Mouse (Mus musculus) G1E (cell line): Measurements from ENCODE around the gene Slc36a2.
"Not testable (repeated sequence)": the region's sequence is repeated elsewhere in the genome, so short reads cannot be mapped to it uniquely, and the experiment has no call there.

Experiments used
- CTCF ChIP-seq: IDR thresholded peaks from 2 replicates; pipeline ENCODE4 v1.5.1; 2012; ENCODE audit warnings: low read depth, low read length, inconsistent platforms, mixed read lengths
- GATA2 ChIP-seq: IDR thresholded peaks from 2 replicates; pipeline ENCODE4 v1.6.1; 2012; ENCODE audit warnings: low read depth, low read length, inconsistent platforms, borderline replicate concordance

DNA sequence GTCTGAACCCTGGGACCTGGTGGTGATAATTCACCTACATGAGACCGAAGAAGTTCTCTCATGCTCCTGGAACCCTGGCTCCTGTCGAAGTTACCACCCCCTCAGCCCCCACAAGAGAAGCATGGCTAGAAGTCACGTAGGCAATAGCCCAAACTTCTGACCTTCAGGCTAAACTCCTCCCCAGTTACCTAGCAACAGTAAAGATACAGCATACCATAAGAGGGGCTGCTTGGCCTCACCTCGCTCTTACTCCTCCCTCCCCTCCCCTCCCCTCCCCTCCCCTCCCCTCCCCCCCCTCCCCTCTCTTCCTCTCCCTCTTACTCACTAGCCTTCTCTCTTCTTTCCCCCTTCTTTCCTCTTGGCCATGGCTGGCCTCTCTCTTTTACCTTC is 71.0 kb downstream of the Slc36a2 start:
- not testable (repeated sequence) for TF ChIP-seq GATA2, CTCF
